16 mouse cellular contexts compared by ENCODE assay signal in the genomic region with DNA sequence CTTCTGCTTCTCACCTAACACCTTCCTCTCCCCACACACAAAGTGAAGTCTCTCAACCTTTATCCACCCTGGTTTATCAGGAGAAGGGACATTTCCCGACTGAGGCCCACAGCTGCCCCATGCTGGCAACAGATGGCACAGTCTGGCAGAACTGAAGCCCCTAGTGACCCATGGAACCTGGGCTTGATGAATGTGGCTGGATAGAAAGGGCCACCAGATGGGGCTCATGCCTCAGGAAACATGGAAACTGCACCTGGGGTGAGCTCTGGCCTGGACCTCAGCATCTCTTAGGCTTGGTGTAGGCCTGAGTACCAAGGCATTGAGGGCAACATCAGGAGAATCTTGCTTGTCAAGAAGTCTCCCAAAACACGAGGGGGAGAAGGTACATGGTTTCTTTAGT.
A peak's percentile ranks its signal among the peaks of the same experiment; 100 is the strongest.
DNase-seq lines count a peak whose midpoint lies in the region; ATAC-seq and TF ChIP-seq lines count a peak whose summit lies in the region.
"Had no signal": no experiment of that assay in that cellular context is flagged by ENCODE, and none has a peak within 500 bp of the region (broad histone marks: within the 10 kb centered on the region; RNA-seq: fewer than 3 reads in every experiment).

No protein-coding gene starts in this region.

- no peak for ATAC-seq in kidney, postnatal 0 days (replicated peaks; ENCODE audit: low FRiP score, low read depth)

- H3K9ac ChIP-seq in kidney, postnatal 0 days (ENCODE audit: low read depth, low read length), result no peak overlapping the region
- H3K9ac ChIP-seq in ES-Bruce4 (ENCODE audit: low read depth, poor library complexity, severe bottlenecking), result no peak overlapping the region
- H3K9ac ChIP-seq: liver, embryonic 13.5 days had no signal

- no peaks in the 10 kb centered on the region for H3K27me3 ChIP-seq in kidney, postnatal 0 days (ENCODE audit: insufficient read depth, low read length)
- no peaks in the 10 kb centered on the region for H3K27me3 ChIP-seq in ES-Bruce4 (ENCODE audit: control insufficient read depth, insufficient read depth, low read length, poor library complexity, severe bottlenecking)
- H3K27me3 ChIP-seq: liver, embryonic 13.5 days had no signal

- WGBS in kidney, postnatal 0 days, result 66% methylated on average over 2 of the region's 2 CpGs

- TF ChIP-seq POLR2A in ES-Bruce4 (IDR thresholded peaks at IDR 0.05; ENCODE audit: insufficient read depth, low read length), result no peak
- no peak for TF ChIP-seq POLR2A in cortical plate, adult 2 months (IDR thresholded peaks at IDR 0.05; ENCODE audit: extremely low read depth, insufficient read depth, low read length)

- TF ChIP-seq CTCF in kidney, postnatal 0 days (IDR thresholded peaks at IDR 0.05; ENCODE audit: low read depth), result peak; percentile 25; the same call in 1 of the 2 replicates
- TF ChIP-seq CTCF in ES-Bruce4 (IDR thresholded peaks at IDR 0.05; ENCODE audit: low read depth, low read length), result peak; percentile 11
- TF ChIP-seq CTCF in cortical plate, adult 2 months (IDR thresholded peaks at IDR 0.05; ENCODE audit: extremely low read depth, insufficient read depth, low read length), result peak; percentile 23; the same call in 1 of the 2 replicates

- no peaks in the 10 kb centered on the region for H3K36me3 ChIP-seq in kidney, postnatal 0 days (ENCODE audit: insufficient read depth, low read length)
- H3K36me3 ChIP-seq in ES-Bruce4 (ENCODE audit: control insufficient read depth, insufficient read depth, low read length, poor library complexity, severe bottlenecking), result no peaks in the 10 kb centered on the region
- H3K36me3 ChIP-seq: heart, embryonic 10.5 days; liver, embryonic 13.5 days had no signal

- DNase-seq in cerebellum, adult 9-10 months, result peak; percentile 7
- DNase-seq in cerebellum, adult 8-10 months, result no peak
- no peak for DNase-seq in kidney, postnatal 0 days (ENCODE audit: low spot score)
- DNase-seq in kidney, adult 9 months, result no peak
- DNase-seq in frontal cortex, postnatal 14 days (ENCODE audit: low spot score in 2 of 2), result no peak
- DNase-seq: adrenal gland, adult 8-10 months; gastrocnemius, postnatal 36 days; heart, postnatal 10 days; layer of hippocampus, postnatal 36 days; liver, embryonic 13.5 days; midbrain, embryonic 14.5 days; right cerebral cortex, postnatal 25 days; thymus, postnatal 14 days had no signal

- no peaks in the 10 kb centered on the region for H3K9me3 ChIP-seq in kidney, postnatal 0 days (replicated peaks; ENCODE audit: low read length)
- no peaks in the 10 kb centered on the region for H3K9me3 ChIP-seq in ES-Bruce4 (replicated peaks; ENCODE audit: control insufficient read depth, insufficient read depth, low read length, poor library complexity, severe bottlenecking)
- H3K9me3 ChIP-seq: heart, embryonic 10.5 days had no signal

- TF ChIP-seq EP300 in ES-Bruce4 (IDR thresholded peaks at IDR 0.05; ENCODE audit: insufficient read depth, low read depth, low read length), result no peak

- H3K27ac ChIP-seq in kidney, postnatal 0 days, result no peak overlapping the region
- H3K27ac ChIP-seq in ES-Bruce4 (ENCODE audit: insufficient read depth, low read length), result no peak overlapping the region
- H3K27ac ChIP-seq in cortical plate, adult 2 months (ENCODE audit: insufficient read depth, low read length), result no peak overlapping the region
- H3K27ac ChIP-seq: heart, embryonic 10.5 days; liver, embryonic 13.5 days had no signal

- no peaks in the 10 kb centered on the region for H3K4me1 ChIP-seq in kidney, postnatal 0 days (replicated peaks; ENCODE audit: insufficient read depth, low read length)
- H3K4me1 ChIP-seq in ES-Bruce4 (ENCODE audit: control insufficient read depth, insufficient read depth, low read length), result peaks cover 11% of the 10 kb centered on the region
- H3K4me1 ChIP-seq in cortical plate, adult 2 months (ENCODE audit: control insufficient read depth, insufficient read depth, low read length), result no peaks in the 10 kb centered on the region
- H3K4me1 ChIP-seq: heart, embryonic 10.5 days; liver, embryonic 13.5 days had no signal

- no peak overlapping the region for H3K4me2 ChIP-seq in kidney, postnatal 0 days (ENCODE audit: low read length)
- H3K4me2 ChIP-seq: liver, embryonic 13.5 days had no signal

- no peak overlapping the region for H3K4me3 ChIP-seq in kidney, postnatal 0 days (replicated peaks; ENCODE audit: low read depth, low read length)
- no peak overlapping the region for H3K4me3 ChIP-seq in ES-Bruce4 (ENCODE audit: low read depth, low read length)
- no peak overlapping the region for H3K4me3 ChIP-seq in cortical plate, adult 2 months (ENCODE audit: insufficient read depth, low read length)
- H3K4me3 ChIP-seq: heart, embryonic 10.5 days; liver, embryonic 13.5 days had no signal
